Mouse (Mus musculus) heart, adult 18-20 months (tissue): ENCODE results near the gene Slc20a1. TPM values are rescaled to one million over a fixed set of nuclear protein-coding genes. Genes with fewer than 3 reads are reported as not detected.
A peak's percentile ranks its signal among the peaks of the same experiment; 100 is the strongest.

Experiments used
- DNase-seq, 2 experiments: peaks; one replicate each; pipeline ENCODE4 v3.0.0; 2021 to 2022; ENCODE audit warnings: mixed read lengths in 1 of 2
- total RNA-seq, 2 experiments: library from RNA; stranded (reverse); gene quantifications; 2 replicates each; pipeline ENCODE4 v1.2.3; 2021

Slc20a1 gene
- total RNA-seq, 2 experiments from 2014 or later, result 12.4 to 13.9 TPM

GRCm38 (mm10) chr2:129253631-129253970 is 55.0 kb downstream of the Slc20a1 start:
- no peak for DNase-seq

- DNase-seq, result no peak
Observed at GRCm38 (mm10) chr2:129254076-129254475, 55.5 kb downstream of the Slc20a1 start.

- no peak for DNase-seq
Observed at GRCm38 (mm10) chr2:129256006-129256405, 57.4 kb downstream of the Slc20a1 start.

- no peak for DNase-seq
Observed at GRCm38 (mm10) chr2:129258056-129258455, 59.5 kb downstream of the Slc20a1 start.

- peak; percentile 68 to 86 for DNase-seq
Observed at GRCm38 (mm10) chr2:129258475-129259211, 60.1 kb downstream of the Slc20a1 start.

GRCm38 (mm10) chr2:129260646-129261045 is 62.1 kb downstream of the Slc20a1 start:
- DNase-seq, result no peak

Other genes starting within 250 kb of the Slc20a1 start
- 1 to 10 TPM; 2.6 to 4.8 TPM for gene Zc3h6, start 231.4 kb upstream of the Slc20a1 start, total RNA-seq
- gene Gm10762, start 231.0 kb upstream of the Slc20a1 start, total RNA-seq, result 10 to 100 TPM; 10.4 to 12.1 TPM
- gene Vinac1, start 150.6 kb upstream of the Slc20a1 start, total RNA-seq, result not detected
- gene Ttl, start 132.8 kb upstream of the Slc20a1 start, total RNA-seq, result 10 to 100 TPM; 20.0 to 22.7 TPM
- gene Polr1b, start 97.8 kb upstream of the Slc20a1 start, total RNA-seq, result 10 to 100 TPM; 10.2 to 10.9 TPM
- gene Chchd5, start 69.1 kb upstream of the Slc20a1 start, total RNA-seq, result 10 to 100 TPM; 13.0 to 13.1 TPM
- gene Ckap2l, start 98.4 kb downstream of the Slc20a1 start, total RNA-seq, result under 1 TPM; 0.39 to 0.42 TPM
- gene Il1a, start 111.2 kb downstream of the Slc20a1 start, total RNA-seq, result not detected
- under 1 TPM in 1 of 2 experiments, not detected in 1; 0.32 TPM for gene Il1b, start 172.4 kb downstream of the Slc20a1 start, total RNA-seq